Mouse (Mus musculus): ENCODE results near the gene Zbtb7b.

DNA sequence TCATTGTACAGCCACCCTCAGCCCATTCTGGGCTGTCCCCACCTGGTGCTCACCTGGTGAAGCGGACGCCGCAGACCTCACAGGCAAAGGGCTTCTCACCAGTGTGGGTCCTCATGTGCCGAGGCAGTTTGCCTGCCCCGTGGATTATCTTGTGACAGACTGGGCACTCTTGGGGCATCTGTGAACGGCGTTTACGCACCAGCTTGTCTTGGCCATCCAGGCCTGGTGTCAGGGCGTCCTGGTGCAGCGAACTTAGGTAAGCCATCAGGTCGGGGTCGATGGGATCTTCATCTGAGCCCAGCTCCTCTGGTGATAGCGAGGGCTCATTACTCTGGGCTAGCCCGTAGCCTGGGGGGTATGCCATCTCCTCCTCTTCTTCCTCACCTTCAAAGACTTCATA is 14.3 kb downstream of the Zbtb7b start:
- TF ChIP-seq CTCF (IDR thresholded peaks at IDR 0.05; ENCODE audit: insufficient read depth, low read depth, low read length) (no peak), POLR2A (IDR thresholded peaks at IDR 0.05; ENCODE audit: insufficient read depth, low read depth, low read length) (no peak)
